Mouse (Mus musculus): ENCODE data around the gene Atad5. TPM values are rescaled to one million over a fixed set of nuclear protein-coding genes. Genes with fewer than 3 reads are reported as not detected.
A peak's percentile ranks its signal among the peaks of the same experiment; 100 is the strongest.
"Not testable (repeated sequence)": the region's sequence is repeated elsewhere in the genome, so short reads cannot be mapped to it uniquely, and the experiment has no call there.

Atad5 gene
- polyA plus RNA-seq, 1 experiment: 0.47 TPM

DNA sequence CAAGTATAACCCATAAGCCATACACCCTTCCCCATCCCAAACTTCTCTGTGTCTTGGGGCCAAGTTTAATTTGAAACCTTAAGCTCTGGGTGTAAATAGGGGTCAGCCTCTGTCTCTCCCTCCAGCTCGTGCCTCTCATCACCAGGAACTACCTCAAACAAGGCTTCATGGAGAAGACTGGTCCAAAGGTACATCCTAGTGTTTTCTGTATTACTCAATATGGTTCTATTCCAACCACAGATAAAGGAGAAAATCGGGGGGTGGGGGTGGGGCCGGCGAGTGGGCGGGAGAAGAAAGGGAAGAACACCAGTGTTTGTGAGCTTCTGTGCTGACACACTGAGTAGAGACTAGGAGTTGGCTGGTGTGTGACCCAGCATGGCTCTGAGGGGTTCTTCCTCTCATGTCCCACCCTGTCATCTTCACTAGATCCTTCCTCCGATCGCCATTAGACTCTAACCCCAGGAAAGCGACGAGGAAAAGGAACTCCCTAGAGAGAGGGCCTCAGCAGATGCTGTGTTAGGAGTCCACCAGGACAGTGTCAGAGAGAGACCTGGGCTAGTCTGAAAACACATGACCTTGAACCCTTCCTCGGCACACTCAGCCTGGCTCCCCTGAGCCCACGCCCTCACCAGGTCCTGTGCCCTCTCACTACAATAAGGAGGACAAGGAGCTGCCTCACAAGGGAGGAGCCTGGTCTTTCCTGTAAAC lies 84.9 kb downstream of the Atad5 start:
- H3K36me3 ChIP-seq (replicated peaks; ENCODE audit: low read length): peaks cover 3% of the 10 kb centered on the region
- peaks cover 3% of the 10 kb centered on the region for H3K27me3 ChIP-seq (replicated peaks)
- TF ChIP-seq FLI1 (IDR thresholded peaks at IDR 0.05; ENCODE audit: low read length) (no peak), GATA1 (IDR thresholded peaks at IDR 0.05; ENCODE audit: borderline replicate concordance, low read length) (no peak)
- no peak overlapping the region for H3K4me3 ChIP-seq (replicated peaks)
- H3K4me1 ChIP-seq: peaks cover 91% of the 10 kb centered on the region
- no peaks in the 10 kb centered on the region for H3K9me3 ChIP-seq

DNA sequence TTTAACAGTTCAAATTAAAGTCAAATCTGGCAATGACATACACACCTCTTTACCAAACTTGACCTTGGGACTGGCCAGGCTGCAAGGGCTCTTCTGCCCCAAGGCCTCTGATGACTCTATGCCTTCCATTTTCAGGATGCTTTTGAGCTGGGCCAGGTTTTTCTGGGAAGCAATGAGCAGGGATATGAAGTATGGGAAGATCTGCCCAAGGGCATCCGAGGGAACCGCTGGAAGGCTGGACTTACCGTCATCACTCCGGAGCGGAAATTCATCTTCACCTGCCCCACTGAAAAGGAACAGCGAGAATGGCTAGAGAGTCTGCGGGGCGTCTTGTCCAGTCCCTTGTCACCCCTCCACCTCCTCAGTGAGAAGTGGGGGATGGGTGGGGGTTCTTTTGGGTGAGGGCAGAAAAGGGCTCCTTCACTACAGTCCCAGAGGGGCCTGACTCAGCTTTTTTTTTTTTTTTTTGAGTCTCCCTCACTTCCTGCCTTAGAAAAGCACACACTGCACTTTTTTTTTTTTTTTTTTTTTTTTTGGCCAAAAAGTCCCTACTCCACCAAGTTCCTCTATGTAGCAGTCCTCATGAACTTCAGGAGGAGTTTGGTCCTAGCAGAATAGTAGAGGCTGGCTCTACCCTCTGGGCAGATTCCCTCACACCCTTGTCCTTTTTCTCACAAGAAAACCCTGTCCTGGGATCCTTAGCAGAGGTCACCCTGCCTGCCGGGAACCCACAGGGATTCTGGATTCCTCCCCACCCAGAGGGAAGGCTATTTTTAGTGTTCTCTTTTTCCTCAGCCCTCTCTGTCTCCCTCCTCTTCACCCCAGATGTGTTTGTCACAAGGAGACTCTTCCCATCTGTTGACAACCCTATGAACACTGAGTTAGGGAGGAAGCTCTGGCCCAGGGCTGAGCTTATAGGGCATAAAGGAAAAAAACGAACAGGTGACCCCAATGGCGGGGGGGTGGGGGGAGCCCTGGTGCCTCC lies 88.0 kb downstream of the Atad5 start:
- Histone ChIP-seq H3K4me3 (replicated peaks) (no peak overlapping the region), H3K36me3 (replicated peaks; ENCODE audit: low read length) (peaks cover 3% of the 10 kb centered on the region), H3K27me3 (replicated peaks) (peaks cover 3% of the 10 kb centered on the region), H3K9me3 (no peaks in the 10 kb centered on the region), H3K4me1 (peaks cover 62% of the 10 kb centered on the region)
- TF ChIP-seq GATA1 (IDR thresholded peaks at IDR 0.05; ENCODE audit: borderline replicate concordance, low read length) (no peak), FLI1 (IDR thresholded peaks at IDR 0.05; ENCODE audit: low read length) (no peak)

DNA sequence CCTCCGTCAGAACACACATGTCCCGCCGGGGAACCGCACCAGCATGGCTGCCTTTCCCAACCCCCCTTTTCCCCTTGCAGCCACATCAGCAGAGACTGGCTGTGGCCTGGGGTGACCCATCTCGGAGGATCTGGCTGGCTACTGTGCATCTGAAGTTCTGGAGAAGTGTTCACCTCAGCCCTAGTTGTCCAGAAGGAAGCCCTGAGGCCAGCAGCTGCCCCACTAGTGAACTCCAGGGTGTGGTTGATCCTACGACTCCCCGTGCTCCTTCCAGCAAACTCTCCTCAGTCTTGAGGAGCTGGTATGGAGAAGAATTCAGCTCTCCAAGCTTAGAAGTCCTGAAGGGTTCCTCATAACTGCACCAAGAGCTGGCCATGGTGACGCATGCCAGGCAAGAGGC lies 89.1 kb downstream of the Atad5 start:
- TF ChIP-seq GATA1 (IDR thresholded peaks at IDR 0.05; ENCODE audit: borderline replicate concordance, low read length) (no peak), FLI1 (IDR thresholded peaks at IDR 0.05; ENCODE audit: low read length) (no peak)
- Histone ChIP-seq H3K4me1 (peaks cover 50% of the 10 kb centered on the region), H3K27me3 (replicated peaks) (peaks cover 3% of the 10 kb centered on the region), H3K9me3 (no peaks in the 10 kb centered on the region), H3K4me3 (replicated peaks) (no peak overlapping the region), H3K36me3 (replicated peaks; ENCODE audit: low read length) (peaks cover 3% of the 10 kb centered on the region)

DNA sequence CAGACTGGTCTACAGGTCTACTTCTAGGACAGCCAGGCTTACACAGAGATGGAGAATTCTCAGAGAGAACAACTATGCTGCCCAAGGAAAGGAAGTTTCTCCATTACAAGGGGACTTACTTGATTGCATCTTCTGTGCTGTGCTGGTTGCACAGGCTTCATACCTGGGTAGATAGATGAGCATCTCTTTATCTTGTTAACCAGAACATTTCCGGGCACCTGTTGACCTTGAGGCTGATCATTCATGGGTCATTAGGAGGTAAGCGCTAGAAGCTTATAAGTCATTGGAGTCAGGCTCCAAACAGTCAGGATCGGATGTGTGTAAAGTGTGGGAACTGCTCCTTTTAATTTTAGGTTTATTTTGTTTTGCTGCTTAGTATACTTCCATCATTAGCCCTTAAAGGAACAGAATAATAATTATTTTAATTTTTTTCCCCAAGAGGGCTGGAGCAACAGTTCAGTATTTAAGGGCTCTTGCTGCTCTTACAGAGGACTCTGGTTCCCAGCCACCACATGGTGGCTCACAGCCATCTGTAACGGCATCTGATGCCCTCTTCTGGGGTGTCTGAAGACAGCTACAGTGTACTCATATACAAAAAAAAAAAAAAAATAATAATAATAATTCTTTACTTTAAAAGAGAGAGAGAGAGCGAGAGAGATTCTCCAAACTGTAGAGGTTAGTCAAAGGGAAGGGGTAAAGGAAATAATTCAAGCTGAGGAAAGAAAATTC lies 92.0 kb downstream of the Atad5 start:
- Histone ChIP-seq H3K4me3 (replicated peaks) (no peak overlapping the region), H3K4me1 (peaks cover 39% of the 10 kb centered on the region), H3K36me3 (replicated peaks; ENCODE audit: low read length) (peaks cover 6% of the 10 kb centered on the region), H3K9me3 (no peaks in the 10 kb centered on the region), H3K27me3 (replicated peaks) (no peaks in the 10 kb centered on the region)
- TF ChIP-seq FLI1 (IDR thresholded peaks at IDR 0.05; ENCODE audit: low read length) (no peak), GATA1 (IDR thresholded peaks at IDR 0.05; ENCODE audit: borderline replicate concordance, low read length) (no peak)

DNA sequence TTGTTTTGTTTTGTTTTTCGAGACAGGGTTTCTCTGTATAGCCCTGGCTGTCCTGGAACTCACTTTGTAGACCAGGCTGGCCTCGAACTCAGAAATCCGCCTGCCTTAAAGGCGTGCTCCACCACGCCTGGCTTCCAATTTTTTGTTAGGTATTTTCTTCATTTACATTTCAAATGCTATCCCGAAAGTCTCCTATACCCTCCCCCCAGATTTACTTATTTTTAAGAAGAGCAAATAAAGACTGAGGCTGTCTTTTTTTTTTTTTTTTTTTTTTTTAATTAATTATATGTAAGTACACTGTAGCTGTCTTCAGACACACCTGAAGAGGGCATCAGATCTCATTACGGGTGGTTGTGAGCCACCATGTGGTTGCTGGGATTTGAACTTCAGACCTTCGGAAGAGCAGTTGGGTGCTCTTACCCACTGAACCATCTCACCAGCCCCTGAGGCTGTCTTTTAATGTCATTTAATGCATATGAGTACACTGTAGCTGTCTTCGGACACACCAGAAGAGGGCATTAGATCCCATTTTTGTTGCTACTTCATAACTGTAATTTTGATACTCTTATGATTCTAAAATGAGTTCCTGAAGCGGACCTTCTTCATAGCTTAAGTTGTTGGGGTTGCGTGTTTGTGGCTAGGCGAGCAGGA lies 94.0 kb downstream of the Atad5 start:
- peak overlapping the region; percentile 100 for H3K4me3 ChIP-seq (replicated peaks)

DNA sequence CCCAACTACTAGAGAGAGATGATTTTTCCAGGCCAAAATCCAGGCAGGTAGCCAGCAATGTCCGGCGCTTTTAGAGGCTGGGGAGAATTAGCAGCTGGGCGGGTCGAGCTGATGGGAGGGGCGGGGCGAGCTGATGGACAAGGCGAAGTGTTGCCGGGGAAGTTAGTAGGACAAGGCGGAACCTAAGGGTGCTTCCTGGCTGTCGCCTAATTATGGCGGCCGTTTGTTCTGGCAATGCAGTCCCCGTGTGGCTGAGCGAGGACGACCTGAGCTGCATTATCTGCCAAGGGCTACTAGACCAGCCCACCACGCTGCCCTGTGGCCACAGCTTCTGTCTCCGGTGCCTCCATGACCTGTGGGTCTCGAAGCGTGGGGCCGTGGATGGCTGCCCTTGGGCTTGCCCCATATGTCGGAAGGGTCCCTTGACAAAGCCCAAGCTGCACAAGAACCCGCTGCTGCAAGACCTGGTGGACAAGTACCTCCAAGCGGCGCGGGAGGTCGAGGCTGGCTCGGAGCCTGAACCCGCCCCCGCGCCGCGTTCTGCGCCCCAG lies 94.6 kb downstream of the Atad5 start, which contains the start of gene Rnf135:
Gene Rnf135 (plus strand): TSS at position 147 of the 551 bp plus-strand sequence.
- peaks cover 8% of the 10 kb centered on the region for H3K36me3 ChIP-seq (replicated peaks; ENCODE audit: low read length)
- peak within 1 kb of the TSS; percentile 100 for H3K4me3 ChIP-seq (replicated peaks)
- H3K4me1 ChIP-seq: peaks cover 18% of the 10 kb centered on the region
- no peaks in the 10 kb centered on the region for H3K27me3 ChIP-seq (replicated peaks)
- TF ChIP-seq FLI1 (IDR thresholded peaks at IDR 0.05; ENCODE audit: low read length) (no peak), GATA1 (IDR thresholded peaks at IDR 0.05; ENCODE audit: borderline replicate concordance, low read length) (no peak)
- H3K9me3 ChIP-seq: no peaks in the 10 kb centered on the region

More for the DNA sequence above, 94.0 kb downstream of the Atad5 start:
- H3K4me1 ChIP-seq: peaks cover 23% of the 10 kb centered on the region
- not testable (repeated sequence) for H3K27me3 ChIP-seq (replicated peaks); H3K9me3 ChIP-seq; H3K36me3 ChIP-seq (replicated peaks; ENCODE audit: low read length)

DNA sequence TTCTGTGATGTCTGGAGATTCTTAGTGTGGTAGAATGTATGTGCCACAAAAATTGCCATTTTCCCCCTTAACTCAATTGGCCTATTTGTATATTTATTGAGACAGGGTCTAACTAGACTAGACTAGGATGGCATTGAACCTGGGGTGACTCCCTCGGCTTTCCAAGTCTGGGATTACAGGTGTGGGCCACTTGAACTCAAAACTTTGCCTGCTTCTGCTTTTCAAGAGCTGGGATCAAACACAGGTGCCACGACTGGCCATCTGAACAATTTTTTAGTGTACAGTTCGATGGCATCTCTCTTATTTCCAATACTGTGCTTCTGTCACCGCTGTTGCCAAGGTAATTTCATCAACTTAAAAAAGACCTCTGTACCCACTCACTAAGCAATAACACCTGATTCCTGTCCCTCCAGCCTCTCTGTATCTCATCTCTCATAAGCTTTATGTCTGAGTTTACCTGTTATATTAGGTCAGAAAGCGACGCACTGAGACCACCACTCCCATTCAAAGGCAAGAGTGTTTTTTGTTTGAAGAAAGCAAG lies 95.4 kb downstream of the Atad5 start:
- peaks cover 18% of the 10 kb centered on the region for H3K4me1 ChIP-seq
- H3K9me3 ChIP-seq: no peaks in the 10 kb centered on the region
- H3K36me3 ChIP-seq (replicated peaks; ENCODE audit: low read length): peaks cover 15% of the 10 kb centered on the region
- H3K4me3 ChIP-seq (replicated peaks): peak overlapping the region; percentile 100
- no peaks in the 10 kb centered on the region for H3K27me3 ChIP-seq (replicated peaks)
- TF ChIP-seq FLI1 (IDR thresholded peaks at IDR 0.05; ENCODE audit: low read length) (no peak), GATA1 (IDR thresholded peaks at IDR 0.05; ENCODE audit: borderline replicate concordance, low read length) (no peak)

Other genes starting within 250 kb of the Atad5 start
- gene Utp6, start 127.0 kb upstream of the Atad5 start, polyA plus RNA-seq (2012; ENCODE audit: insufficient read depth, low replicate concordance): 2.4 TPM in 1 of 2 replicates, not detected in the other
- gene Suz12, start 96.3 kb upstream of the Atad5 start, polyA plus RNA-seq (2012; ENCODE audit: insufficient read depth, low replicate concordance): 2.8 and 3.0 TPM in 2 replicates
- 3.0 and 15.0 TPM in 2 replicates for gene Crlf3, start 8.4 kb upstream of the Atad5 start, polyA plus RNA-seq (2012; ENCODE audit: insufficient read depth, low replicate concordance)
- gene Tefm, start 52.8 kb downstream of the Atad5 start, polyA plus RNA-seq (2012; ENCODE audit: insufficient read depth, low replicate concordance): 0.44 TPM in 1 of 2 replicates, not detected in the other
- 4.2 TPM in 1 of 2 replicates, not detected in the other for gene Adap2, start 64.7 kb downstream of the Atad5 start, polyA plus RNA-seq (2012; ENCODE audit: insufficient read depth, low replicate concordance)
- 2.6 and 3.6 TPM in 2 replicates for gene Rnf135, start 94.5 kb downstream of the Atad5 start, polyA plus RNA-seq (2012; ENCODE audit: insufficient read depth, low replicate concordance)
- 2.6 and 3.2 TPM in 2 replicates for gene Rhot1, start 119.6 kb downstream of the Atad5 start, polyA plus RNA-seq (2012; ENCODE audit: insufficient read depth, low replicate concordance)
- gene Rhbdl3, start 211.5 kb downstream of the Atad5 start, polyA plus RNA-seq (2012; ENCODE audit: insufficient read depth, low replicate concordance): 3.2 and 5.6 TPM in 2 replicates